Mouse (Mus musculus): ENCODE measurements around the gene Gpr88. TPM values are rescaled to one million over a fixed set of nuclear protein-coding genes. Genes with fewer than 3 reads are reported as not detected.
"Not testable (repeated sequence)": the region's sequence is repeated elsewhere in the genome, so short reads cannot be mapped to it uniquely, and the experiment has no call there.

The Gpr88 gene
- total RNA-seq, 4 experiments from 2014 or later, result 162 to 207 (median 185) TPM

- no peak for DNase-seq (ENCODE audit: low spot score in 2 of 2)
Observed at GRCm38 (mm10) chr3:116244476-116244875, 8.8 kb downstream of the Gpr88 start.

DNA sequence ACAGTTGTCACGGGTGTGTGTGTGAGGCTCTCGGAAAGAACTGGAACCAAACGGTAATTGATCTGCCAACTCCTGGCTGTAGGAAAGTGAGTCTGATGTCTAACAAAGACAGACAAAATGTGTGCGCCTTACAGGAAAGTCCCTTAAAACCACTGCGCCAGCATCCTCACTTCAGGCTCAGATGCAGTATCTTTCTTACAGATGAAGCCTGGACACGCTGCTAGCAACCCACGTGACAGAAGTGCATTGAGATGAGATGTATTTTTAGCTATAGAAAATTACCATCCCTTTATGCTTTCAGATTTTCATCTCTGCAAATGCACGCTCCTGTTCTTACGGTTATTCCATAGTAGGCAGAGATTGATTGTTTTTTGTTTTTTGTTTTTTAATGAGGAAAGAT, 10.6 kb downstream of the Gpr88 start:
- DNase-seq (ENCODE audit: low spot score in 2 of 2), result no peak

DNA sequence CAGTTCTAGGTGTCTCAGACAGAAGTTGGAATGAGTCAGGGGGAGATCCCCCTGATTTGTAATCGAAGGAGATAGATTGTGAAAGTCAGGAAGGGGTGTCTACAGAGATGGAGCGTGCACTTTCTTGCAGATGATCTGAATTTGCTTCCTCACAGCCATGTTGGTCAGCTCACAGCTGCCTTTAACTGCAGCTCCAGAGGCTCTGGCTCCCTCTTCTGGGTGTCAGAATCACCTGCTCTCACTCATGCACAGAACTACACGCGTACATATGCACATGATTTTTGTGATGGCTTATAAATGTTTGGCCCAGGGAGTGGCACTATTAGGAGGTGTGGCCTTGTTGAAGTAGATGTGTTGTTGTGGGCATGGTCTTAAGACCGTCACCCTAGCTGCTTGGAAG, 15.8 kb downstream of the Gpr88 start:
- DNase-seq (ENCODE audit: low spot score in 2 of 2), result no peak

GRCm38 (mm10) chr3:116236856-116237255, 16.4 kb downstream of the Gpr88 start:
- DNase-seq (ENCODE audit: low spot score in 2 of 2), result no peak

DNA sequence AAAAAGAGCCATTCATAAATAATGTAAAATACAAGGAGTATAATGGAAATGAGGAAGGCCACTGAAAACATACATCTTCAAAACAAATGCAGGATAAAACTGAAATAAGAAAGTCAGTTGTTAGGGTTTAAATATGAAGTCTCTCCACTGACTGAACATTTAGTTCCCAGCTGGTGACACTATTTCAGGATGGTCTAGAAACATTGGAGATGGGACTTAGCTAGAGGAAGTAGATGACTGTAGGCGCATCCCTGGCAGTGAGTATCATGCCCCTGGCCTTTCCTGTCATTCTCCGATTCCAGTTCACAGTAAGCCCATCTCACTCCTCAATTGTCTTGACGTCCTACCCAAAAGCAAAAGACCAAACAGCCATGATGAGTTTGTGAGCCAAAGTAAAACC, 19.8 kb downstream of the Gpr88 start:
- DNase-seq (ENCODE audit: low spot score in 2 of 2), result no peak

DNA sequence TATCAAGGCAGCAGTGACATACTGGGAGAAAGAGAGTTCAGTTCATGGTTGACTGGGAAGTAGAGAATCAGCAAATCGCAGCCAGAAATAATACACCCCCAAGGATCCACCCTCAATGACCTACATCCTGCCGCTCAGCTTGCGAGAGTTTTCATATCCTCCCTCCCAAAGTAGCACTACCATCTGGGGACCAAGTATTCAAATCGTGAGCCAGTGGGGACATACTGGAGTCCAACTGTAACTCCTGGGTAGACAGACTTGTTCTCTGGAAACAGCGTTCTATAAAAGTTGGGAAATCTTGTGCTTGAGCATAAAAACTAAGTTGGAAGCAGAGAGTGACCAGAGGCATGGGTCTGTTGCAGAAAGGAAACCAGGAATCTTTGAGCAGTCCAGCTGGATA, 20.5 kb downstream of the Gpr88 start:
- DNase-seq (ENCODE audit: low spot score in 2 of 2), result no peak

GRCm38 (mm10) chr3:116229336-116229735, 24.0 kb downstream of the Gpr88 start:
- DNase-seq (ENCODE audit: low spot score in 2 of 2), result no peak

DNA sequence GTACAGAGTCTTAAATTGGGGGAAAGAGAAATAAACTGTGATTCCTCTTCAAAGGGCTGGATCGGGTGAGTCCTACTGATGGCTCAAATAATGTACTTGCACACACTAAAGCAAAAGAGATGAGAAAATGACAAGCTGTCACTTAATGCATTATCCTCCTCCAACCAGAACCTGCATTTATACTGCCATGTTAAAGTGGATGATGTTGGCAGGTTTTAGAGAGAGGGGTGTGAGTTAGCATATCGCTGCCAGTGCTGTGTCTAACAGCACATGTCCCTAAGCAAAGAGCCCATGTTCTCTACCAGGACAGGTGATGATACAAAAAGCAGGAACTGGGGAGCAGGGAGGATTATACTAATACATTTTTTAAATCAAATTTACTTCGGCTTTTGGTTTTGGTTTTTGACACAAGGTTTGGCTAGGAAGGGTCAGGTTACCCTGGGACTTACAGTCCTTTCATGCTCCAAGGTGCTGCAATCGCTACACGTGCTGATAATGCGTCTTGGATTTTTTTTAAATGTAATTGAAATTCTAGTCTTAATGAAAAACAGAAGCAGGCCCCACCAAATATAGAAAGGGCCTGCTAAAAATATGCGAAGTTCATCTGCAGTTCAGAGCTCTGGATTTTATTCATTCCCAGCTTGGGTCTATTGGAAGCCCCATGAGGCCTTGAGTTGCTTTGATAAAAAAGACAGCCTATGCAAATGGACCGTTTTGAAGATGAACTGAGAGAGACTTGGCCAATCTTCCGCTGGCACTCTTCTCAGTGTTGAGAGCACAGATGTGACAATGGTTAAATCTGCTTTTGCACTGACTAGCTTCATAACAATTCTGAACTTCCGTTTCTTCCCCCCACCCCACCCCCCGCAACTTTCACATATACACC, 24.7 kb downstream of the Gpr88 start:
- DNase-seq (ENCODE audit: low spot score in 2 of 2), result no peak

DNA sequence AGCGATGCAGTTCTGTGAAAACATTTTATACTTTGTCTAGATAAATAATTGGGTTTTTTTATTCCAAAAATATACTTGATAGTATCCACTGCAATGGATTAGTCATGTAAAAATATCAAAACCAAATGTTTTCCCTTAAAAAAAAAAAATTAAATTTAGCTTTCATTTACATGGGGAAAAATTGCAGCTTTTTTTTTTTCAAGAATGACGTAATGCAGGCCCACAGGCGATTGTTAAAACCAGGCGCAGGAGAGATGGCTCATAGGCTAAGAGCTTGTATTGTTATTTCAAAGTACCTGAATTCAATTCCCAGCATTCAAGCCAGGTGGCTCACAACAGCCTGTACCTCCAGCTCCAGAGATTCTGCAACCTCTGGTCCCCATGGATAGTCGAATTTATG, 25.9 kb downstream of the Gpr88 start:
- no peak for DNase-seq (ENCODE audit: low spot score in 2 of 2)

GRCm38 (mm10) chr3:116226915-116227314, 26.4 kb downstream of the Gpr88 start:
- no peak for DNase-seq (ENCODE audit: low spot score in 2 of 2)

GRCm38 (mm10) chr3:116222511-116223243, 30.6 kb downstream of the Gpr88 start:
- DNase-seq (ENCODE audit: low spot score in 2 of 2), result no peak

GRCm38 (mm10) chr3:116221686-116222010, 31.7 kb downstream of the Gpr88 start:
- no peak for DNase-seq (ENCODE audit: low spot score in 2 of 2)

GRCm38 (mm10) chr3:116220980-116221685, 32.2 kb downstream of the Gpr88 start:
- no peak for DNase-seq (ENCODE audit: low spot score in 2 of 2)

- not testable (repeated sequence) for DNase-seq (ENCODE audit: low spot score in 2 of 2)
Observed at GRCm38 (mm10) chr3:116217398-116217797, 35.9 kb downstream of the Gpr88 start.

DNA sequence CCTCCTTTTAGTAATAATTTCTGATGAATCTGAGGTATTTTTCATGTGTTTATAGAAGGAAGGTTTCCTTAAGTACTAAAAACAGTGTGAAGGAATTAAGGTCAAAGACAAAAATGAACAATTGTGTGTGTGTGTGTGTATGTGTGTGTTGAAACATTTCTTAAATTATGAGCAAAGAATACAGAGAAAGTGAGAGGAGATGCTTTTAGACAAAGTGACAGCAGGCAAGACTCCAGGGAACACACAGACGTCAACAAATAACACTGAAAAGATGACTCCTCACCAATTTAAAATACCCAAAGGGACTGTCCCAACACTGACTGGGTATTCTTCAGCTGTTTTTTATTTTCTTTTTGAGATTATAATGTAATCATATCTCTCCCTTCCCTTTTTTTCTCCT, 37.0 kb downstream of the Gpr88 start:
- DNase-seq (ENCODE audit: low spot score in 2 of 2), result no peak

DNA sequence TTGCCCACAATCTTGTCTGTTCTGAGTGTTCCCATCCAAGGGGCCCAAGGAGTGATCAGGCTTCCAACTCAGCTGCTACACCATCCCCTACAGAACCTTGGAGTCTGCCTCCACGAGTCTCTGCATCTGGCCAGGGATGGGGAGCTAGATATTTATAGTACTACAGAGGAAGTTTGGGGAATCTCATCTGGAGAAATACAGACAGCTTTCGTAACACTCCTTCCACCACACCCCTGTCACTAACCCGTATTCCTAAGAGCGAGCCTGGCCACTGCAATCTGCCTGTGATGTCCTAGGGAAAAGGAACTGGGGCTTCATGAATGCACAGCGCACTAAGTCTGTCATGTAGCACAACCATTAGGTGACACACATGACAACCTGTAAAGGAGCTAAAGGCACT, 41.7 kb downstream of the Gpr88 start:
- DNase-seq (ENCODE audit: low spot score in 2 of 2), result no peak

- no peak for DNase-seq (ENCODE audit: low spot score in 2 of 2)
Observed at GRCm38 (mm10) chr3:116210720-116211121, 42.6 kb downstream of the Gpr88 start.

- no peak for DNase-seq (ENCODE audit: low spot score in 2 of 2)
Observed at GRCm38 (mm10) chr3:116209214-116209613, 44.1 kb downstream of the Gpr88 start.

DNA sequence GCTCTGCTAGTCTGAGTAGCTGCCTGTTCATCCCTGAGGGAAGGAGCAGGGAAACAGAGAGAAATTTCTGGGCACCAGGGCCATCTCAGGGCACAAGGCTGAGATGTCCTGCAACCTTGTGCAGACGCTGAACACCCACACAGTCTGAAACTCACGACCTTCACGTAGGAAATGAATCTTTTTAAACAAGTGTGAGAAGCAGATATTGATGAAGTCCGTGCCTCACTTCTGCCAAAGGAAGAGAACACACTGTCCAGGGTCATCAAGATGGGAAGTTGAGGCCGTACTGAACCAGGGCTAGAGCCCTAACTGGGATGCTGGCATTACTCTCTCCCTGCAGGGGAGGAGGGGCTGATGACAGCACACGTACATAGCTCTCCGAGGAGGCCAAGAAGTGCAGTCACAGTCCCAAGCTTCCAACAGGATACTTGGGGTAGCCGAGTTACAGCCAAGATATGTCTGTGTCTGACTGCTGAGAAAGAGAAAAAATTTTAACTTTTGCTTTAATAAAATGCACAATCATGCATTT, 46.9 kb downstream of the Gpr88 start:
- DNase-seq (ENCODE audit: low spot score in 2 of 2), result no peak

GRCm38 (mm10) chr3:116205346-116206219, 47.7 kb downstream of the Gpr88 start:
- DNase-seq (ENCODE audit: low spot score in 2 of 2), result no peak

DNA sequence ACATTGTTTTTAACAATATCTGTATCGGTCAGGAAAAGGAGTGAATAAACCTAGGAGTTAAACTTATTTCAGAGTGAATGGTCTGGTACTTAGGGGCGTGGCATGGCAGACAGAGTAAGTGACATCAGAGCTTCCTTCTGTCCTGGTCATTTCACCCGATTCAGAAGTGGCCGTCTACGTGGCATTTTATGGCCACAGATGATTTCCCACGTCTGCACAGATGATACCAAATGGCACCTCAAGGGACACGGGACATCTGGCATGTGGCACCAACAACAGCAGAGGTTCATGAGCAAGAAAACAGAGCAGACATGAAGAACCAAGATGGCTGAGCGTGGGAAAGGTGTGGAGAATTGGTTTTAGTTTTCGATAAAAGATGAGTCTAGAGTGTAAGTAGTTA, 48.7 kb downstream of the Gpr88 start:
- DNase-seq (ENCODE audit: low spot score in 2 of 2), result no peak

All from left cerebral cortex, adult 8-10 months (tissue).